Mouse (Mus musculus) limb, embryonic 13.5 days (tissue): ENCODE measurements around the gene Ccm2l. TPM values are rescaled to one million over a fixed set of nuclear protein-coding genes. Genes with fewer than 3 reads are reported as not detected.
A peak's percentile ranks its signal among the peaks of the same experiment; 100 is the strongest.

Experiments
- ATAC-seq: fragments of 200-750 bp; cut with Nextera tagmentation; 2 replicates; pipeline ENCODE4 v1.8.0; 2017; ENCODE audit warnings: low read depth, moderate number of reproducible peaks, moderate TSS enrichment; ENCODE audit not compliant: low FRiP score
- H3K27ac ChIP-seq: fragments of 300-500 bp; sonication (generic); 2 replicates; pipeline ENCODE4 v1.5.1; 2015; ENCODE audit warnings: inconsistent platforms, mild to moderate bottlenecking, moderate library complexity
- H3K27me3 ChIP-seq: fragments of 300-500 bp; sonication (generic); 2 replicates; pipeline ENCODE4 v1.6.1; 2015; ENCODE audit warnings: mild to moderate bottlenecking, inconsistent platforms
- H3K36me3 ChIP-seq: fragments of 300-500 bp; sonication (generic); 2 replicates; pipeline ENCODE4 v1.6.1; 2015; ENCODE audit warnings: inconsistent platforms, mild to moderate bottlenecking, moderate library complexity
- H3K4me1 ChIP-seq: fragments of 300-500 bp; sonication (generic); 2 replicates; pipeline ENCODE4 v1.6.1; 2015; ENCODE audit warnings: inconsistent platforms
- H3K4me2 ChIP-seq: fragments of 300-500 bp; sonication (generic); replicated peaks from 2 replicates; pipeline ENCODE4 v1.6.1; 2015; ENCODE audit warnings: inconsistent platforms, mild to moderate bottlenecking, moderate library complexity
- H3K4me3 ChIP-seq: fragments of 300-500 bp; sonication (generic); 2 replicates; pipeline ENCODE4 v1.5.1; 2015; ENCODE audit warnings: moderate library complexity, mild to moderate bottlenecking, inconsistent platforms
- H3K9ac ChIP-seq: fragments of 300-500 bp; sonication (generic); 2 replicates; pipeline ENCODE4 v1.6.1; 2015; ENCODE audit warnings: mild to moderate bottlenecking, inconsistent platforms
- H3K9me3 ChIP-seq: fragments of 300-500 bp; sonication (generic); 2 replicates; pipeline ENCODE4 v1.6.1; 2016; ENCODE audit warnings: inconsistent platforms
- WGBS: fragments of 180-500 bp; shearing (Covaris S2); methylation state at CpG from one replicate; pipeline ENCODE4 v1.1.7; 2015; 5-methylcytosine and 5-hydroxymethylcytosine counted together
- polyA plus RNA-seq: library from polyadenylated mRNA; unstranded; fragments of >200 nt; fragmentation: Nextera tagmentation; extraction: Ambion mirVana; gene quantifications from 2 replicates; pipeline ENCODE4 v1.2.1, GENCODE M21; 2015

Ccm2l gene
- polyA plus RNA-seq, 1 experiment from 2014 or later: 1.7 TPM

GRCm38 (mm10) chr2:153055270-153055920, 10.4 kb upstream of the Ccm2l start:
- H3K4me3 ChIP-seq: no peak overlapping the region
- 52% methylated on average over 6 of the region's 6 CpGs for WGBS
- no peaks in the 10 kb centered on the region for H3K36me3 ChIP-seq
- peaks cover 57% of the 10 kb centered on the region for H3K27me3 ChIP-seq
- H3K27ac ChIP-seq: no peak overlapping the region
- peaks cover 6% of the 10 kb centered on the region; the same call in 1 of the 2 replicates for H3K4me1 ChIP-seq
- no peak overlapping the region for H3K9ac ChIP-seq
- no peak for ATAC-seq
- no peaks in the 10 kb centered on the region for H3K9me3 ChIP-seq
- H3K4me2 ChIP-seq: no peak overlapping the region

- 42% methylated on average over 4 of the region's 4 CpGs for WGBS
- no peak for ATAC-seq
- no peaks in the 10 kb centered on the region for H3K4me1 ChIP-seq
- no peaks in the 10 kb centered on the region for H3K36me3 ChIP-seq
- no peak overlapping the region for H3K4me3 ChIP-seq
- no peak overlapping the region for H3K27ac ChIP-seq
- no peak overlapping the region for H3K9ac ChIP-seq
- H3K27me3 ChIP-seq: peaks cover 27% of the 10 kb centered on the region
- H3K9me3 ChIP-seq: no peaks in the 10 kb centered on the region
- no peak overlapping the region for H3K4me2 ChIP-seq
Measured at GRCm38 (mm10) chr2:153058365-153058764, 7.4 kb upstream of the Ccm2l start.

DNA sequence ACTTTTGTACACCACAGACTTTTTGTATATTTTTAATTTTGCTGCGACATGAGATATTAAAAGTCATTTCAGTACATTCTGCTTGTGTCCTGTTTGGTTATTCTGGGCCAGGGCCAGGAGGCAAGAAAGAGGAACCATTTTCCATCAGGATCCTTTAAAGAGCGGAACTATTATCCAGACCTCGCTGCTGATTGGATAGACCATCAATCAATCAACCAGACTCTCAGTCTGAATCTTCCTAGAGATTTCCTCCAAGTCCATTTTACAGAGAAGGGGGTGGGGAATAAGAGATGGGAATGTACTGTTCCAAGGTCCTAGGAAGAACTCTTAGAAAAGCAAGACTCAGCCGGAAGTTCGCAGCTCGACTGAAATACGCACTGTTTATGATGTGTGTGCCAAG, 5.5 kb upstream of the Ccm2l start:
- Histone ChIP-seq H3K27ac (no peak overlapping the region), H3K4me3 (no peak overlapping the region), H3K9me3 (no peaks in the 10 kb centered on the region), H3K36me3 (no peaks in the 10 kb centered on the region), H3K4me1 (no peaks in the 10 kb centered on the region), H3K27me3 (peaks cover 9% of the 10 kb centered on the region), H3K9ac (no peak overlapping the region), H3K4me2 (no peak overlapping the region)
- ATAC-seq: no peak
- WGBS: 90% methylated on average over 7 of the region's 7 CpGs

GRCm38 (mm10) chr2:153063394-153063793, 2.4 kb upstream of the Ccm2l start:
- H3K4me1 ChIP-seq: no peaks in the 10 kb centered on the region
- H3K4me3 ChIP-seq: no peak overlapping the region
- H3K9me3 ChIP-seq: no peaks in the 10 kb centered on the region
- WGBS: 57% methylated on average over 3 of the region's 3 CpGs
- no peak overlapping the region for H3K9ac ChIP-seq
- ATAC-seq: no peak
- H3K4me2 ChIP-seq: no peak overlapping the region
- H3K27me3 ChIP-seq: peaks cover 19% of the 10 kb centered on the region
- no peak overlapping the region for H3K27ac ChIP-seq
- no peaks in the 10 kb centered on the region for H3K36me3 ChIP-seq

DNA sequence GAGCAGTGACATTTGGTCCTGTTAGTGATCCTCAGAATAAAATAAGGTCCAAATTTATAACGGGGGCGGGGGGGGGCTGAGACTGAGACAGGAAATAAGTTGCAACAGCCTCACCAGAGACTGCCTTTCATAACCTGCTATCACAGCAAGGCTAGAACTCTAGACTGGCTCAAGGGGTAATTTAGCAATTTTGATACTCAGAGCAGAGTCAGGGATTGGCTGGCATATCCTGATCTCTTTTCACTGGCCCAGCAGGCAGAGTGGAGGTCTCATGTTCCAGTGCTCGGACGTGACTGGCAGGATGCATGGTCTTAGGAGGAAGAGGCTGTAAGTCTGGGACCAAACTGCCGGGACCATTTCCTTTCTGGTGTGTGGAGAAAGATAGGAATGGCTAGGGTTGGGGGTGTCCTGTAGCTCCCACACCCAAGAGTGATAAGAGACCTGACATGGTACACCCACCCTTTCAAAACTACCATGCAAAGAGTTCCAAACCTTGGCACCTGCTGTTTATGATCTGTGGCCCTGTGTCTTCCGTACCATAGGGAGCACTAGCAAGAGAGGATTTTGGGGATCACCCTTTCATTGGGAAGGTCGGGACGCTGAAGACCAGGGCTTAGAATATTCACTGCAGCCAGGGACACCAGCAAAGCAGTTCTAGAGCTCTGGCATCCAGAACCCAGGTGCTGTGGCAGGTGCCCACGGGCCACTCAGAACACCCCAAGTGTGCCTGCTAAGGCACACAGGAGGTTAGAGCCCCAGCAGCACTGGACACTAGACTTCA, 1.4 kb upstream of the Ccm2l start:
- WGBS: 67% methylated on average over 9 of the region's 9 CpGs
- Histone ChIP-seq H3K9ac (no peak overlapping the region), H3K27ac (no peak overlapping the region), H3K4me1 (no peaks in the 10 kb centered on the region), H3K36me3 (no peaks in the 10 kb centered on the region), H3K4me2 (no peak overlapping the region), H3K27me3 (peaks cover 26% of the 10 kb centered on the region), H3K9me3 (no peaks in the 10 kb centered on the region), H3K4me3 (no peak overlapping the region)
- ATAC-seq: no peak

DNA sequence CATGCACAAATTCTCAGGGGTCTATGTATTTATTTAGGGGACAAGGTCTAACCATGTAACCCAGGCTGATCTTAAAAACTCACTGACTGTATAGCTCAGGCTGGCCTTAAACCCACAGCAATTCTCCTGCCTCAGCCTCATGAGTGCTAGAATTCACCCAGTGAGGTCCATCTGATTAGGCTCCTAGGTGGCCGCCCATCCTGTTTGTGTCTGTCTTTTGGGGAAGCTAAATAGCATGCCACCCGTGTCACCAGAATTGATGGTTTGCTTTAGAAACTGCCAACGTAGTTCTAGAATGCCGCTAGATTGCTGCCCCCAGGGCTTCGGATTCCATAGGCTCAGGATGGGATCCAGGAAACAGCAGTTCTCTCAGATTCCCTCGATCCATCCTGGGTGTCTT, 1.2 kb downstream of the Ccm2l start:
- WGBS: 46% methylated on average over 6 of the region's 6 CpGs
- no peak for ATAC-seq
- Histone ChIP-seq H3K9me3 (no peaks in the 10 kb centered on the region), H3K27ac (no peak overlapping the region), H3K9ac (no peak overlapping the region), H3K4me2 (no peak overlapping the region), H3K27me3 (peaks cover 52% of the 10 kb centered on the region), H3K4me1 (no peaks in the 10 kb centered on the region), H3K4me3 (no peak overlapping the region), H3K36me3 (no peaks in the 10 kb centered on the region)

- Histone ChIP-seq H3K27me3 (peaks cover 82% of the 10 kb centered on the region), H3K27ac (no peak overlapping the region), H3K4me3 (no peak overlapping the region), H3K9me3 (no peaks in the 10 kb centered on the region), H3K36me3 (no peaks in the 10 kb centered on the region), H3K9ac (no peak overlapping the region), H3K4me1 (no peaks in the 10 kb centered on the region), H3K4me2 (no peak overlapping the region; the same call in none of the 2 replicates)
- WGBS: 10% methylated on average over 23 of the region's 23 CpGs
- no peak for ATAC-seq
Measured at GRCm38 (mm10) chr2:153070762-153071490, 5.2 kb downstream of the Ccm2l start.

- Histone ChIP-seq H3K27me3 (peaks cover 77% of the 10 kb centered on the region), H3K27ac (no peak overlapping the region), H3K9me3 (no peaks in the 10 kb centered on the region), H3K9ac (peak overlapping the region; percentile 60), H3K4me2 (peak overlapping the region; percentile 69), H3K4me1 (no peaks in the 10 kb centered on the region), H3K36me3 (no peaks in the 10 kb centered on the region), H3K4me3 (peak overlapping the region; percentile 40)
- peak; percentile 28; the same call in 1 of the 2 replicates for ATAC-seq
- 4% methylated on average over 61 of the region's 67 CpGs for WGBS
Measured at GRCm38 (mm10) chr2:153071491-153072184, 5.9 kb downstream of the Ccm2l start.

DNA sequence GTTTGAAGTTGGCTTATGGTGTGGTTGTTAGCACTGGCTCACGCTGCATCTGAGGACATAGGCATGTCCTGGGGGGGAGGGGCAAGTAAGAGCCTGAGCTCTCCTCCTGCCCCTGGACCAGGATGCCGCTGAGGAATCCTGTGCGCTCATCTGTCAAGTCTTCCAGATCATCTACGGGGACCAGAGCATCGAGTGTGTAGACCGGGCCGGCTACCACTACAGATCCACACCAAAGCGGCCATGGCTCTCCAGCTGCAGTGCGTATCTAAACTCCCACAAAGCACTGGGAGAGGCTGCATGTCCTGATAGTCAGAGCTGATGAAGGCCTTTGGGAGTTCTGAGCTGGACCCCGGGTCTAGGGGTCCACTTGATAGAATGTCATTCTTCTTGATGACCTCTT, 8.9 kb downstream of the Ccm2l start:
- H3K27ac ChIP-seq: no peak overlapping the region
- whole genome bisulfite sequencing: 86% methylated on average over 10 of the region's 10 CpGs
- no peaks in the 10 kb centered on the region for H3K36me3 ChIP-seq
- H3K9me3 ChIP-seq: no peaks in the 10 kb centered on the region
- H3K4me3 ChIP-seq: no peak overlapping the region
- H3K9ac ChIP-seq: no peak overlapping the region
- H3K27me3 ChIP-seq: peaks cover 60% of the 10 kb centered on the region
- no peak for ATAC-seq
- no peaks in the 10 kb centered on the region for H3K4me1 ChIP-seq
- H3K4me2 ChIP-seq: no peak overlapping the region

DNA sequence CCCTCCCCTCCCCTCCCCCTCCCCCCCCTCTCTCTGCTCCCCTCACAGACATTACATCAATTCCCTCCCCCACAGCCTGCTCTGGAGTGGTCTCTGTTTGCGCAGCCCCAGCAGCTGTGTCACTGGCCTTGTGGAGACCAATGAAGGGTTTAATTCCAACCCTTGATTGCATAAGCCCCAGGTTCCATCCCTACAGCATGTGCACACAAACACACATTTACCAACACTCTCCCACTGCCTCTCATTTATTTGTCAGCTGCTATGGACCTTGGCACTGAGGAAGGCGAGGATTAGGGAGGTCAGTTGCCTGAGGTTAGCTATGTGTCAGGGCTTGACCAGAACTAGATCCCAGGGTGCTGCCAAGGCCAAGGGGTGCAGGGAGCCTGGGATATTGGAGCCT, 10.2 kb downstream of the Ccm2l start:
- Histone ChIP-seq H3K27me3 (peaks cover 50% of the 10 kb centered on the region), H3K36me3 (no peaks in the 10 kb centered on the region), H3K9me3 (no peaks in the 10 kb centered on the region), H3K27ac (no peak overlapping the region), H3K4me1 (no peaks in the 10 kb centered on the region), H3K4me2 (no peak overlapping the region), H3K4me3 (no peak overlapping the region), H3K9ac (no peak overlapping the region)
- ATAC-seq: no peak
- WGBS: 60% methylated on average over 2 of the region's 2 CpGs

DNA sequence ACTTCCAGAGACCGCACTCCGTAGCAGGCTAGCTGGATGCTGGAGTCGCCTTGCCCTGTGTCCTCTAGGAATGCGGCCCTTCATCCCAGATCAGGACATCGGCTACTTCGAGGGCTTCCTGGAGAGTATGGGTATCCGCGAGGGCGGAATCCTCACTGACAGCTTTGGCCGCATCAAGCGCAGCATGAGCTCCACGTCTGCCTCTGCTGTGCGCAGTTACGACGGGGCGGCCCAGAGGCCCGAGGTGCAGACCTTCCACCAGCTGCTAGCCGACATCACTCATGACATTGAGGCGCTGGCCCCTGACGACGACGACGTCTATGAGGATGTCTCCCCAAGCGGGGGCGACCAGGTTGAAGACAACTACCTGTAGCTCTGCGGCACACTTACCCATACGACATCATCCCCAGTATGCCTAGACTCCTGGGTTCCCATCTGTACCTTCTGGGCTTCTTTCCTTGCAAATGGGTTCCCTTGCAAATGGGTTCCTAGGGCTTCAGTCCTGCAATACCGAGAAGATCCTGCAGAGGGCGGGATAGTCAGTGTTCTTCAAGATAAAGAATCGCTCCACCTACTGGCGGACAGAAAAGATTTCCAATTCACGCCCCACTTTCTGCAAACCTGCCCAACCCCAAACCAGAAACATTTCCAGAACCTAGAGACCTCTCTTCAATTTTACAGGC, 15.2 kb downstream of the Ccm2l start:
- no peaks in the 10 kb centered on the region for H3K9me3 ChIP-seq
- no peak overlapping the region for H3K4me3 ChIP-seq
- 0 out of 2 replicates have a peak, but pooled peaks cover 6% of the 10 kb centered on the region for H3K27me3 ChIP-seq
- H3K27ac ChIP-seq: no peak overlapping the region
- H3K9ac ChIP-seq: no peak overlapping the region
- H3K36me3 ChIP-seq: no peaks in the 10 kb centered on the region
- ATAC-seq: no peak
- 33% methylated on average over 32 of the region's 32 CpGs for WGBS
- no peak overlapping the region; the same call in 1 of the 2 replicates for H3K4me2 ChIP-seq
- H3K4me1 ChIP-seq: no peaks in the 10 kb centered on the region
